Mouse (Mus musculus) kidney, embryonic 14.5 days (tissue): Measurements from ENCODE around the gene Lrp1. TPM values are rescaled to one million over a fixed set of nuclear protein-coding genes. Genes with fewer than 3 reads are reported as not detected.

Experiments
- ATAC-seq: fragments of 200-750 bp; cut with Nextera tagmentation; 2 replicates; pipeline ENCODE4 v1.8.0; 2017; ENCODE audit warnings: moderate number of reproducible peaks, mild to moderate bottlenecking, moderate TSS enrichment, moderate library complexity; ENCODE audit not compliant: low FRiP score, low TSS enrichment
- H3K27ac ChIP-seq: fragments of 300-500 bp; sonication (generic); 2 replicates; pipeline ENCODE4 v1.5.1; 2014; ENCODE audit warnings: low read depth, mild to moderate bottlenecking, low read length, moderate library complexity, mixed read lengths
- H3K27me3 ChIP-seq: fragments of 300-500 bp; sonication (generic); 2 replicates; pipeline ENCODE4 v1.6.1; 2014; ENCODE audit warnings: mild to moderate bottlenecking, low read length; ENCODE audit not compliant: control insufficient read depth, insufficient read depth
- H3K36me3 ChIP-seq: fragments of 300-500 bp; sonication (generic); 2 replicates; pipeline ENCODE4 v1.6.1; 2014; ENCODE audit warnings: low read length, mixed read lengths; ENCODE audit not compliant: control insufficient read depth, insufficient read depth
- H3K4me1 ChIP-seq: fragments of 300-500 bp; sonication (generic); 2 replicates; pipeline ENCODE4 v1.6.1; 2014; ENCODE audit warnings: low read length, mixed read lengths; ENCODE audit not compliant: control insufficient read depth, insufficient read depth
- H3K4me2 ChIP-seq: fragments of 300-500 bp; sonication (generic); replicated peaks from 2 replicates; pipeline ENCODE4 v1.6.1; 2014; ENCODE audit warnings: low read depth, mild to moderate bottlenecking, low read length
- H3K4me3 ChIP-seq: fragments of 300-500 bp; sonication (generic); 2 replicates; pipeline ENCODE4 v1.5.1; 2014; ENCODE audit warnings: mild to moderate bottlenecking, low read length
- H3K9ac ChIP-seq: fragments of 300-500 bp; sonication (generic); 2 replicates; pipeline ENCODE4 v1.6.1; 2014; ENCODE audit warnings: low read depth, mild to moderate bottlenecking, low read length, moderate library complexity
- H3K9me3 ChIP-seq: fragments of 300-500 bp; sonication (generic); 2 replicates; pipeline ENCODE4 v1.6.1; 2016; ENCODE audit warnings: low read length; ENCODE audit not compliant: control insufficient read depth
- WGBS: fragments of 180-500 bp; shearing (Covaris S2); extraction: QIAGEN DNeasy Blood & Tissue Kit; methylation state at CpG from one replicate; pipeline ENCODE4 v1.1.7; 2014; 5-methylcytosine and 5-hydroxymethylcytosine counted together
- polyA plus RNA-seq: library from polyadenylated mRNA; unstranded; fragments of >200 nt; fragmentation: Nextera tagmentation; extraction: Ambion mirVana; gene quantifications from 2 replicates; pipeline ENCODE4 v1.2.1, GENCODE M21; 2014

The Lrp1 gene
- polyA plus RNA-seq, 1 experiment from 2014 or later: 54.9 TPM

- Histone ChIP-seq H3K9ac (no peak overlapping the region), H3K9me3 (no peaks in the 10 kb centered on the region), H3K4me1 (no peaks in the 10 kb centered on the region), H3K27me3 (no peaks in the 10 kb centered on the region), H3K27ac (no peak overlapping the region), H3K4me2 (no peak overlapping the region), H3K4me3 (no peak overlapping the region), H3K36me3 (no peaks in the 10 kb centered on the region)
- ATAC-seq: no peak
- 48% methylated on average over 7 of the region's 7 CpGs for WGBS
These were observed 11.8 kb upstream of the Lrp1 start for GRCm38 (mm10) chr10:127632668-127633271.

GRCm38 (mm10) chr10:127631261-127632214 is 10.6 kb upstream of the Lrp1 start:
- Histone ChIP-seq H3K36me3 (no peaks in the 10 kb centered on the region), H3K4me1 (no peaks in the 10 kb centered on the region), H3K9me3 (peaks cover 1% of the 10 kb centered on the region), H3K4me2 (no peak overlapping the region), H3K27me3 (no peaks in the 10 kb centered on the region), H3K27ac (no peak overlapping the region), H3K4me3 (no peak overlapping the region), H3K9ac (no peak overlapping the region)
- WGBS: 72% methylated on average over 10 of the region's 10 CpGs
- ATAC-seq: no peak

GRCm38 (mm10) chr10:127626433-127626832 is 5.5 kb upstream of the Lrp1 start:
- WGBS: 91% methylated on average over 3 of the region's 3 CpGs
- Histone ChIP-seq H3K27ac (no peak overlapping the region), H3K9me3 (peaks cover 5% of the 10 kb centered on the region), H3K27me3 (no peaks in the 10 kb centered on the region), H3K9ac (no peak overlapping the region), H3K36me3 (no peaks in the 10 kb centered on the region), H3K4me1 (0 out of 2 replicates have a peak, but pooled peaks cover 7% of the 10 kb centered on the region), H3K4me2 (no peak overlapping the region), H3K4me3 (no peak overlapping the region)
- ATAC-seq: no peak

GRCm38 (mm10) chr10:127623439-127624216 is 2.7 kb upstream of the Lrp1 start:
- peaks cover 18% of the 10 kb centered on the region for H3K4me1 ChIP-seq
- WGBS: 90% methylated on average over 6 of the region's 6 CpGs
- no peak overlapping the region for H3K27ac ChIP-seq
- no peak overlapping the region for H3K4me3 ChIP-seq
- ATAC-seq: no peak
- peaks cover 5% of the 10 kb centered on the region for H3K9me3 ChIP-seq
- H3K27me3 ChIP-seq: no peaks in the 10 kb centered on the region
- no peak overlapping the region for H3K9ac ChIP-seq
- H3K36me3 ChIP-seq: no peaks in the 10 kb centered on the region
- H3K4me2 ChIP-seq: no peak overlapping the region

- Histone ChIP-seq H3K4me2 (no peak overlapping the region), H3K4me3 (no peak overlapping the region), H3K9ac (peak overlapping the region; percentile 72; the same call in 1 of the 2 replicates), H3K27me3 (no peaks in the 10 kb centered on the region), H3K4me1 (peaks cover 25% of the 10 kb centered on the region), H3K36me3 (no peaks in the 10 kb centered on the region), H3K9me3 (peaks cover 5% of the 10 kb centered on the region), H3K27ac (0 out of 2 replicates have a peak overlapping the region, but pooled peaks have one; percentile 97)
- no peak for ATAC-seq
- WGBS: 63% methylated on average over 4 of the region's 4 CpGs
These were observed 1.7 kb upstream of the Lrp1 start for GRCm38 (mm10) chr10:127622661-127623060.

- 0% methylated on average over 13 of the region's 13 CpGs for WGBS
- ATAC-seq: peak; percentile 34
- Histone ChIP-seq H3K4me3 (peak overlapping the region; percentile 61), H3K9ac (peak overlapping the region; percentile 72; the same call in 1 of the 2 replicates), H3K4me1 (peaks cover 32% of the 10 kb centered on the region), H3K27me3 (no peaks in the 10 kb centered on the region), H3K4me2 (peak overlapping the region; percentile 96), H3K9me3 (peaks cover 5% of the 10 kb centered on the region), H3K36me3 (no peaks in the 10 kb centered on the region), H3K27ac (peak overlapping the region; percentile 97)
These were observed 1.1 kb upstream of the Lrp1 start for GRCm38 (mm10) chr10:127622057-127622392.

GRCm38 (mm10) chr10:127621191-127622056 is 476 bp upstream of the Lrp1 start:
- WGBS: 0% methylated on average over 33 of the region's 39 CpGs
- Histone ChIP-seq H3K36me3 (no peaks in the 10 kb centered on the region), H3K4me1 (peaks cover 38% of the 10 kb centered on the region), H3K27ac (peak overlapping the region; percentile 97), H3K27me3 (no peaks in the 10 kb centered on the region), H3K9ac (peak overlapping the region; percentile 72), H3K9me3 (peaks cover 3% of the 10 kb centered on the region), H3K4me2 (peak overlapping the region; percentile 96), H3K4me3 (peak overlapping the region; percentile 61)
- peak; percentile 91 for ATAC-seq

- 9% methylated on average over 12 of the region's 12 CpGs for WGBS
- Histone ChIP-seq H3K4me2 (peak overlapping the region; percentile 96), H3K4me1 (peaks cover 52% of the 10 kb centered on the region), H3K27me3 (no peaks in the 10 kb centered on the region), H3K36me3 (no peaks in the 10 kb centered on the region), H3K9ac (peak overlapping the region; percentile 72), H3K27ac (peak overlapping the region; percentile 97), H3K4me3 (peak overlapping the region; percentile 61), H3K9me3 (no peaks in the 10 kb centered on the region)
- ATAC-seq: no peak
These were observed 975 bp downstream of the Lrp1 start for GRCm38 (mm10) chr10:127619941-127620405.
